In the genomic region with DNA sequence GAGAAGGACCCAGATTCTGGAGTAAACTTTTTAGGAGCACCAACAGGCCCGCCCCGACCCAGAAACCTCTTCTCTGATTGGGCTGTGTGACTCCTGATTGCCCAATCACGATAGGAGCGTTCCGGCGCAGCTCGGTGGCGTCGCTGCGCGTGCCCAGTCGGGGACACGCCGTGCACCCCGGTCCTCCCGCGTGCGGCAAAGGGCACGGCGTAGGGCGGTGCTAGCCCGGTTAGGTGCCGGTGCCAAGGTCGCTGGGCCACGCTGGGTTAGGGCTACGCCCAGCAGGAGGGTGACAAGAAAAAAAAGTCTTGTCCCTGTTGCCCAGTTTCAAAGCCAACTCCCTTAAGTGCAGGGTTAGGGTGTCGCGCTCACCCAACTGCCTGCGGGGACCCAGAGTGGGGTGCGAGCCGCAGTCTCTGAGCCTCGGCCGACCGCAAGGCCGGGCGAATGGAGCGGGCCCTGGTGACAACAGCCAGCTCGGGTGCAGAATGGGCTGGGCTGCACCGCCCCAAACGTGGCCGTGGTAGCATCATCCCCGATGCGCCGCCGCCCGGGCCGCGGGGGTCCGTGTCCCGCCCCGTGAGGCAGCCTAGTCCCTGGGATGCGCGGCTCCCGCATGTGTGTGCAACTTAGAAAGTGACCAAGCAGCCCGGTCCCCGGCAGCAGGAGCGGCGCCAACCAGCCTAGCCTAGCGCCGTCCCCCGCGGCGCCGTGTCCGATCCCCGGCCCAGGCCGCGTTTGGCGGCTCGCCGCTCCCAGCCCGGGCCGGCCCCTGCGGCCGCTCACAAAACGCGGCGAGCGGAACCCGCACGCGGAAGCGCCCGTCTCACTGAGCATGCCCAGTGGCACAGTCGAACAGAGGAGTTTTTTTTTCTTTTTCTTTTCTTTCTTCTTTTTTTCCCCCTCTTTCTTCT, we compare ENCODE assay signal across 1 mouse cellular context.
TF ChIP-seq lines count a peak whose summit lies in the region.

A gene (plus strand): TSS at position 832 of the 914 bp plus-strand sequence.

TF ChIP-seq in MEL, 35 proteins besides CTCF, POLR2A, EP300 and RAD21 (continued from another document):
- TF ChIP-seq E2F4 (IDR thresholded peaks at IDR 0.05; ENCODE audit: borderline replicate concordance, low read depth, low read length) (no peak), TAL1 (IDR thresholded peaks at IDR 0.05; ENCODE audit: low read length) (no peak), MAFK (IDR thresholded peaks at IDR 0.05; ENCODE audit: borderline replicate concordance, low read depth, low read length) (no peak), NRF1 (IDR thresholded peaks at IDR 0.05; ENCODE audit: insufficient read depth, low read depth, low read length, poor library complexity, severe bottlenecking) (peak; percentile 85), GATA1 (IDR thresholded peaks at IDR 0.05; ENCODE audit: low read depth, low read length) (no peak), UBTF (IDR thresholded peaks at IDR 0.05; ENCODE audit: borderline replicate concordance, insufficient read depth, low read depth, low read length) (no peak), TBP (IDR thresholded peaks at IDR 0.05; ENCODE audit: low read depth, low read length) (peak; percentile 81), ELF1 (IDR thresholded peaks at IDR 0.05; ENCODE audit: low read depth, low read length) (peak; percentile 84), USF1 (IDR thresholded peaks at IDR 0.05; ENCODE audit: low read depth, low read length) (peak; percentile 68), KAT2A (conservative IDR thresholded peaks at IDR 0.05; ENCODE audit: low read depth, low read length) (peak; percentile 65), NELFE (IDR thresholded peaks at IDR 0.05; ENCODE audit: low read depth, low read length) (peak; percentile 78), USF2 (IDR thresholded peaks at IDR 0.05; ENCODE audit: borderline replicate concordance in 1 of 2, insufficient read depth in 1 of 2, low read depth in 1 of 2, low read length in 2 of 2) (no peak), MAX (IDR thresholded peaks at IDR 0.05; ENCODE audit: low read length) (peak; percentile 90), MAZ (IDR thresholded peaks at IDR 0.05; ENCODE audit: low read depth, low read length) (peak; percentile 43; the same call in 1 of the 2 replicates)
